Mouse (Mus musculus): ENCODE results near the gene Abca4. TPM values are rescaled to one million over a fixed set of nuclear protein-coding genes. Genes with fewer than 3 reads are reported as not detected.
"Not testable (repeated sequence)": the region's sequence is repeated elsewhere in the genome, so short reads cannot be mapped to it uniquely, and the experiment has no call there.

Gene Abca4
- total RNA-seq, 2 experiments from 2014 or later, result 0.51 TPM; not detected in 1

DNA sequence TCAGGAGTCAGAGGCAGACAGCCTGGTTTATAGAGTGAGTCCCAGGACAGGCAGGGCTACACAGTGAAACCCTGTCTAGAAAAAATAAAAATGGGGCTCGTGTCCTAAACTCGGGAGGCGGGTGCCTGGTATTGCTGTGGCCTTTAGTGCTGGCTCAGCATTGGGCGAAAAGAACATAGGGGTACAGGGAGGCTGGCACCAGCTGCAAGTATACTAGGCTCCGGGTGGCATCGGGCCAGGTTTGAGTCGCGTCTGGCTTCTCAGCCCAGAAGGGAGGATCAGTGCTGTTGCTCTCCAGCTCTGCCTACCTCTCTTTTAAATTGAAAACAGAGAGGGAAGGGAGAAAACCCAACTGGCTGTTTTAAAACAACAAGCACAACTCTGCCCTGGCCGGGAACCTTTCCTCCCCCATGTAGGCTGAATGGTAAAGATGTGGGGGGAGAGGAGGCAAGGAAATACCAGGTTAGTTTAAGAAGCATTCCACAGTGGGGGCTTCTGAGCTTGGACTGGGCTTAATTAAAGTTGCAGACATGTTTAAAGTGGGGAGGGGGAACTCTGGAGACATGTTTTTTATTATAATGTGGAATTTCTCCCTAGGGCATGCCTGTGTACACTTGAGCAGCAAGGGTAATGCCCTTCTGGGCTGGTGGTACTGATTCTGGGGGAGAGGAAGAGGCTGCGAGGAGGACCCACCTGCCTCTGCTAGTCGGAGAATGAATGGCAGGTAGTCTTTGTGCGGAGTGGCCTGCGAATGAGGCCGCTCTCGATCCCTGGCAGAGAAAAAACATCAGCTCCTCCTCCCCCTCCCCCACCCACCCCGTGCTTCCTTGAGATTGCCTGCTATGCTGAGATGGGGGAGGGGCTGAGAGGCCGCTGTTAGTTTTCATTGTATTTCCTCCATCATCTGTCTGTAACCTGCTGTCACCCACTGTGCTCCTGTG, 3.9 kb downstream of the Abca4 start:
- ATAC-seq (replicated peaks; ENCODE audit: low FRiP score, poor library complexity, severe bottlenecking), result no peak

DNA sequence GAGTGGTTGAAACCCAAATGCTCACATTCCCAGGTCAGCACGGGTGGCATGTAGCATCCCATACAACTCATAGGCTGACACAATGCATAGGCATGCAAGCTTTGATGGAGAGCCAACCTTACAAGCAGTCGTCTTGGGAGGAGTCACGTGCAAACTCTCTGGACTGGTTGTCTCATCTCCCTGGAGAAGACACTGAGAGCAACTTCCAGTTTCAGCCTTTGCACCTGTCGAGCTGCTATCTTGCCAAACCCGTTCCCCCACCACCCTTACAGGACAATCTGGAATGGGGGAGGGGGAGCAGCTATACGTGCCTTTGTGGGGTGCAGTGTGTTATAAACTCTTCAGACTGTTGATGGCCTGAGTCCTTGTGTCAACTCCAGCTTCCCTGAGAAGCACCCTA, 4.9 kb downstream of the Abca4 start:
- no peak for ATAC-seq (replicated peaks; ENCODE audit: low FRiP score, poor library complexity, severe bottlenecking)

DNA sequence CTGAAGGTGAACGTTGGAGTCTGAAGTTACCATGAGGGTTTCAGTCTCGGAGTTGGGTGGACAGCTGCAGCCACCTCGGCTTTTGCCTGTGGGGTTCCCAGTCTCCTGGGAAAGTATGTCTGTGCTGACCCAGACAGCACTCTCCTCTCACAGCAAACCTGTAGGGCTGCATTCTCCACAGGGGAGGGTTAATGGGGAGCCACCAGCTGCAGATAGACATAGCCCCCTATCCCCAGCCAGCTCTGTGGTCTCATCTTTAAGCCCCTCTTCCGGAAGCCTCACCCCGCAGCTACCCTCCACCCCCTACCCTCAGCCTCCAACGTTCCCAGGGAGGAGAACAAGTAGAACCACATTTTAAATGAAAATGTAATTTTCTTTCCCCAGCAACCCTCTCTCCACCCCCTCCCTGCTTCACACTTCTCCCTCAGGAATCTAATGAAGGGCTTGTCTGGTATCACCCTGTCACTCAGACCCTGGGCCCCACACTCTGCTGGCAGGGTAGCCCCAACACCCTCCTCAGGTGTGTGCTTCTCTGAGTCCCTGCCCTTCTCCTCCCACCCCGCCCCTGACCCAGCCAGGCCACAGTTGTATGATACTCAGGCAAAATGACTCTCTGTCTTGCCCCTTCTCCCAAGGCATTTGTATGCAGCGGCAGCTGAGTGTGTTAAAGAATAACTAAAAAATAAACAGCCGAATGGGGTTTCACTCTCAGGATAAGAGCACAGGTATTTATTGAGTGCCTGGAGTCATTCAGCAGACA, 14.4 kb downstream of the Abca4 start:
- ATAC-seq (replicated peaks; ENCODE audit: low FRiP score, poor library complexity, severe bottlenecking), result no peak

DNA sequence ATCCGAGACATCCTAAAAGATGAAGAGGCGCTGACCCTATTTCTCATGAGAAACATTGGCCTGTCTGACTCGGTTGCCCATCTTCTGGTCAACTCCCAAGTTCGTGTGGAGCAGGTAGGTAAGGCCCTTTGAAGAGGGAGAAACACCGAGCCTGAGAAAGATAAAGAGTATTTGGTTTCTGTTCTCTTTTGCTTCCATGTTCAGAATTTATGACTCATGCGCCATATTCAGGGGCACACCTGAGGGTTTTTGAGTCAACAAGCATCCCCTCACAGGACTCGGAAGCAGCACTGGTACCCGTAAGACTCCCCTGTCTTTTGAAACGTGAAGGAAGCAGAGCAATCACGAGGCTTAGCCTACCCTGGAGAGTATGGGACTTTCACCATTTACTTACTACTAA, 18.3 kb downstream of the Abca4 start:
- no peak for ATAC-seq (replicated peaks; ENCODE audit: low FRiP score, poor library complexity, severe bottlenecking)

DNA sequence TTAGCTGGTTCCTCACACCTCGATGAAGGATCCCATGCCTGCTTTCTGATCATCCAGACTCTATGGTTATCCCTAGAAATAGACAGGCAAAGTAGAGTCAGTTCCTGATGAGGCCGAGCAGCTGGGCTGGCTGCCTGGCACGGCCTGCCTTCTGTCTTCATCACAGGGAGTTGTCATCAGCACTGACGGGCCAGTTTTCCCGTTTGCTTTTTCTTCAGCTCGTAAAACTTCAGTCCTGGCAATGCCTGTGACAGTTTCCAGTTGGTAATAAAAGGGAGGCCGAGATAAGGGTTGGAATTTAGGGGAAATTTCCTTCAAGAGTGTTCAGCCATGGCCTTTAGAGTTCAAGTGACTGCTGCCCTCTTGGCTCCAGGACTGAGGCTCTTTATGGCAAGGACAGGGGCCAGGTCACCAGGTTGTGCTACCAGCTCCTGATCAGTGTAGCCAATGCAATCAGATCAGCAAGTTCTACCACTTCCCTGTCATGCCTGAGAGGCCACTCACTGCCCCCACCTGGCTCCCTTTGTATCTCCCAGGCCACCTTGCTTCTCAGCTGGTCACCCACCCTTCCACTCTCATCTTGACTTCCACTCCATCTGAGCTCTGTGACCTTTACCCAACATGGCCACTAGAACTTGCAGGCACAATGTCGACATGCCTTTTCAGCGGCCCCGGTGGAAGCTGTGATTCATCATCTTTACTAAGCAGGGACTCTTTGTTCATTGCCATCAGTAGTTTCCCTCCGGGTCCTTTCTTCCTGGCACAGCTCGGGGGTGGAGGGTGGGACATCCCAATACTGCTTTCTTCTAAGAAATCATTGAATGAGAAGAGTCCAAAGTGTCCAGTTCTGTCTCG, 20.5 kb downstream of the Abca4 start:
- no peak for ATAC-seq (replicated peaks; ENCODE audit: low FRiP score, poor library complexity, severe bottlenecking)

DNA sequence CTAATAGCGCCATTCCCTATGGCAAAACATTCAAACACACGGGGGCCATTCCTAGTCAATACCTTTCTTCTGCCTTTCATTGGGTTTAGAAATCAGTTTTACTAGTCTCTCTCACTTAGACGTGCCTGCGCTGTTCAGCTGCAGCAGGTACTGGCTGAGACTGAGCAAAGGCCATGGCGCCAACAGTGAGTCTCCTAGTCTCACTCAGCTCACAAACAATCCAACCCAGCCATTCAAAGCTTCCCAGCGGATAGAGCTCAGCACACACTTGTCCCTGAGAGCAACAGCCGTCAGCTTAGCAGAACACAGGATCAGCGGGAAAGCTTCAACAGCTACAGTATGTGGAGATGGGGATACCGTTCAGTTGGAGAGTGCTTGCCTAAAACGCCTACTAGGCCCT, 27.5 kb downstream of the Abca4 start:
- ATAC-seq (replicated peaks; ENCODE audit: low FRiP score, poor library complexity, severe bottlenecking), result no peak

DNA sequence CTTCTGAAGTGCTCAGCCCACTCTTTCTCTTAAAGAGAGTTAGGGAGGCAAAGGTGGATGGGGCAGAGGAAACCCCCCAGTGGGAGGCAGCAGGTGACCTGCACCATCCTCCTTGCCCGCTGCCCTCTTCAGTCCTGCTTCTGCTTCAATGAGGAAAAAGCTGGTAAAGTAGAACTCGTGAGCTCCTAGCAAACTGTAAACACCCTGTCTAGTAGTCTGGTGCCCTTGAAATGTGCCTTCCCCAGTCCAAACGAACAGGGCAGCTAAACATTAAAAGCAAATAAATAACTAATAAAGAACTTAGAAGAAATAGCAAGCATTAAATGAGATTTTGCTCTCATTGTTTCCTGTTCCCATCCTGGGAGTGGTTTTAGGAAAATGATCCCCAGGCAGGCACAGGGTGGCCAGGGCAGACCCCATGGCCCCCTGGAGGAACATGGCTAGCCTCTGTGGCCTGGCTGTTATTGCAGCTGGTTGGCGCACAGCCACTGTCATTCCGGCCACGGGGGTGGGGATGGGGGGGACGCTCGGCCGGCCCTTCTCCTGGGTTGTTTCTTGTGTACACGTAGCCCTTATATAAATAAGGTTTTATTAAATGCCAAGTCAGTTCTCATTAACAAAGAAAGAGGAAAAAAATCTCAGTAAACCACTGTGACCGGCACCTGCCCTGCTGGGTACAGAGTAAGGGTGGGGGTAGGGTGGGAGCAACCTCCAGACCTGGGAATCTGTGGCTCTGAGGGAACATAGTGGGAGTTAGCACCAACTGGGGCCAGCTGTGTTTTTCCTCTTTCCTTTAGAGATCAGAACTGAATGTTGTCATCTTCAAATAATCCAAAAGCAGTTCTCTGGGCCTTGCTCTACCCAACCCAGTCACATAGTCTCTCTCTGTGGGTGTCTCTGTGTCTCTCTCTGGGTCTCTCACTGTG, 28.7 kb downstream of the Abca4 start:
- ATAC-seq (replicated peaks; ENCODE audit: low FRiP score, poor library complexity, severe bottlenecking), result no peak

DNA sequence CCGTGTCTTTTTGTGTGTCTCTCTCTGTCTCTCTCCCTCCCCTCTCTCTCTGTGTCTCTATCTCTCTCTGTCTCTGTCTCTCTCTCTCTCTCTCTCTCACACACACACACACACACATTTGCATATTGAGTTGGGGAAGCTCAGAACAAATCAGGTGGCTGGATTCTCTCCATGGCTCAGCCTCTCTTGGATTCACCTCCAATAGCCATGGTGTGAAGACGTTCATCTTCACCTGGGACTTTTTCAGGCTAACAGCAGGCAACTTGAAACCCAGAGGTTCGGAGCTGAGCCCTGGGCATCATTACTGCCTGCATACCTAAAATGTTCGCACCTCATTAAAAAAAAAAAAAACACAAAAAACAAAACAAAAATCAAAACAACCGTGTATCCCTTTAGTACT, 29.4 kb downstream of the Abca4 start:
- ATAC-seq (replicated peaks; ENCODE audit: low FRiP score, poor library complexity, severe bottlenecking), result no peak

DNA sequence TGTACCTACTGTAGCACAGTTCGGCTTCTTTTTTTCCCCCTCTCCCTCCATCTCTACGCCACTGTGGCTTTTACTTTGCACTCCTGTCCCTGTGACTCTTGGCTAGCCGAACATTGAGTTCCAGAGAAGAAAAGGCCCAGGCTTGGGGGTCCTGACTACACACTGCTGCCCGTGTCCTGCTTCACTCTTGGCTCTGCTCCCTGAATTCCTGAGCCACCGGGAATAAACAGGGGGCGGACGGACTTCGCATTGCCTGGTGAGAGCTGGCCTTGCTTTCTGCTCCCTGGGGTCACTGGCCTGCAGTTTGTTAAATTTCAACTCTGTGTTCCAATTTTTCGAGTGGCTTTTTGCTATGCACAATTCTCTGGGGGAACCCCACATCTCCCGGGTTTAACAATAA, 30.1 kb downstream of the Abca4 start:
- ATAC-seq (replicated peaks; ENCODE audit: low FRiP score, poor library complexity, severe bottlenecking), result no peak

DNA sequence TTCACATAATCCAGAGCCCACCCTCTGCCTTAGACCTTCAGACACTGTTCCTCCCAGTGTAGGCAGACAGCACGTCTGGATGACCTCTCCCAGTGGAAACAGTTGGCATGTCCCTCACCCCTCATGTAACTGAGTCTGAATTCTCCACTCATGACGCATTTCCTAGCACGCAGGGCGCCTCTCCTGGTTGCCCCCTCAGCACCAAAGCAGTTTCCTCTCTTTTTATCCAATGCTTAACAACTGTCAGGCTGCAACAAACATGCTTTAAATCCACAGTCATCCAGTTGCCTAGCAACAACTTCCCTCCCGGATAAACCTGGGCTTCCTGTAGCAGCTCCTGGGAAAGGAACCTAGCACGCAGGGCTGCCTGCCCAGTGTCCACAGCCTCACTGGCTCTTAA, 33.9 kb downstream of the Abca4 start:
- ATAC-seq (replicated peaks; ENCODE audit: low FRiP score, poor library complexity, severe bottlenecking), result no peak

DNA sequence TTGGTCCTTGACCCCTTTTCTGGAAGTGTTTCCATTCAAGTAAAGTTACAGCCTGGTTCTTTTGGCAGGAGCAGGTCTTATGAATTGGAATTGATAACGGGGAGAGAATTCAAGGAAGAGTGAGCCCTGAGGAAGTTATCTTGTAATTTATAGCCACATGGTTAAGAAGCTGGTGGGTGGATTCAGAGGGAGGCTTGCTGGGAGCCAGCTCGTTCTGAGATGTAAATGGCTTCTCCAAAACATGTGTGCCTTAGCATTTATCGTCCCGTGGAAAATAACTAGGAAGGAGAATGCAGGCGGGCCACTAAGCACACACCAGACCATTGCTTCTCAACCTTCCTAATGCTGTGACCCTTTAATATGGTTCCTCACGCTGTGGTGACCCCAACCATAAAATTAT, 34.9 kb downstream of the Abca4 start:
- no peak for ATAC-seq (replicated peaks; ENCODE audit: low FRiP score, poor library complexity, severe bottlenecking)

DNA sequence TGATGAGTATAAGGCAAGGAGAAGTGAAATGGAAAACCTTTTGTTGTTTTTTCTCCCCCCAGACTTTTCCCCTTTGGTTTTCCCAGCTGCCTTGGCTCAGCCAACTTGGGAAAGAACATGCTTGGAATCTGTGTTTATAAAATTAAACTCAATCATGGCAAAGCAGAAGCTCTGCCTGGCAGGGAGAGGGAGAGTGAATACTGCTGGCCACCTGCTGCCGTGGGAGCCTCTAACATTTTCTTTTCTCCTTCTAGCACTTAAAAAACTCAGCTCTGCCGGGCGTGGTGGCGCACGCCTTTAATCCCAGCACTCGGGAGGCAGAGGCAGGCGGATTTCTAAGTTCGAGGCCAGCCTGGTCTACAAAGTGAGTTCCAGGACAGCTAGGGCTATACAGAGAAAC, 37.4 kb downstream of the Abca4 start:
- not testable (repeated sequence) for ATAC-seq (replicated peaks; ENCODE audit: low FRiP score, poor library complexity, severe bottlenecking)

DNA sequence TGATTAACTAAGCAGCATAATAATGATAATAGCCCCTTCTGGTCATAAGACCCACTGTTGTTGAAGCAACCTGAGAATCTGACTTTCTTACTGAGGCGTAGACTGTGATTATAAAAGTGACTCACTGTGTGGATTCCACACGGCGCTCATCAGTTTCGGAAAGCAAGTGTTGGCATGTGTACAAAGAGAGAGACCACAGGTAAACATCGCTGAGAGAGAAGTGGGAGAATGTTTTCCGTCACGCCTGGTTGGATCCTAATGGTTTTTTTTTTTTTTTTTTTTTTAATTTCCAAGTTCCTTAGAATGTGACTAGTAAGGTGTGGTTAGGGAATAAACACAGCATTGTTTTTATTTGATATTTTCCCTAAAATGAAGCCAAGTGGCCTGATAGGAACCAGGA, 38.1 kb downstream of the Abca4 start:
- no peak for ATAC-seq (replicated peaks; ENCODE audit: low FRiP score, poor library complexity, severe bottlenecking)

DNA sequence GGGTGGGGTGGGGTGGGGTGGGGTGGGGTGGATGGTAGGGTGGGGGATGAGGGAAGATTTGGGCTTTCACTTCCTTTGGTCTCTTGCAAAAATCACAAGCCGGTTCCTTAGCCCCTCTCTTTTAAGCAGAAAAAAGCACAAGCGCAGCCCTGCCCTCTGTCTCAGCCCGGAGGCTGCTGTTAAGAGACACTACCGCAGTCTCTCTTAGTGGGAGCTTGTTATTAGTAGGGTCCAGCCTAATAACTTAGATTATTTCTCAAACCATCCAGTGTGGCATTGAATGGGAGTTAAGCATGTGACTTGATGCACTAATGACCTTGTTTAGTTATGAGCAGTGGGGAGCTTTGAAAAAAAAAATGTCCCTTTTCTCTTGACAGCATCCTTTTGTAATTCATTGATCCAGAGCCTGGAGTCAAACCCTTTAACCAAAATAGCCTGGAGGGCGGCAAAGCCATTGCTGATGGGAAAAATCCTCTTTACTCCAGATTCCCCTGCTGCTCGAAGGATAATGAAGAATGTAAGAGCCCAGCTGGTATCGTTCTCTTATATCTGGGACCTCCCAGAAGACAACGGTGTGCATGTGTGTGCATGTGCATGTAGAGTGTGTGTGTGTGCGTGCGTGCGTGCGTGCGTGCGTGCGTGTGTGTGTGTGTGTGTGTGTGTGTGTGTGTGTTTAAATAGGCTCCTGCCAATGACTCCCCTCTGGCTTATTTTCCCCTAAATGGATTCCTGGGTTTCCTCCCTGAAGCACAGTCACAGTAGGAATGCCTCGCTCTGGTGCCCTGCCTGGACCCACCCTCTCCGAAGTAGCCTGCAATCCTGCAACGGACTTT, 41.1 kb downstream of the Abca4 start:
- ATAC-seq (replicated peaks; ENCODE audit: low FRiP score, poor library complexity, severe bottlenecking), result no peak

DNA sequence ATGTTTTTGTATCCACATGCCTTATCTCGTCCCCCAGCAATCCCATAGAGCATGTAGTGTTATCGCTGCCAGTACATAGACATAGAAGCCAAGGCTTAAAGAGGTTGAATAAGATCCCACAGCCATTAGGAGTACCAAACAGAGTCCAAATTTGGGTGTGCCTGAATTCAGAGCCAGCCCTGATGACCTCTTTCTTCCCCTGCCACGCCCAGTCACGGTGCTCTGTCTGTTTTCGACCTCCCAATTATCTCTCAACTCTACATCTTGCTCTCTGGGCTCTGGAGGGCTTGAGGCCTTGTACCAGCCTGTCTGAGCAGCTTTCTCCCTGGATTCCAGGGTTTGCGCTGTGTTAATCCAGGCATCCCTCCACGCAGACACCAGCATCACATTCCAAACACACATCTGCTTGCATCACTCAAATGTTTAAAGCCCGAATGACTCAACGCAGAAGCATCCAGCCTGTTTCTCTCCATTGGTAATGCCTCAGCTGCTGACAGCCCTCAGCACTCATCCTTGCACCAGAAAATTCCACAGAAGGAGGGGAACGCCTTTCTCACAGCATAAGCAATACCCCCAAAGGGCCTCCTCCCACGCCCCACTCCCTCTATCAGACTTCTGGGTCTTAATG, 43.9 kb downstream of the Abca4 start:
- ATAC-seq (replicated peaks; ENCODE audit: low FRiP score, poor library complexity, severe bottlenecking), result no peak

DNA sequence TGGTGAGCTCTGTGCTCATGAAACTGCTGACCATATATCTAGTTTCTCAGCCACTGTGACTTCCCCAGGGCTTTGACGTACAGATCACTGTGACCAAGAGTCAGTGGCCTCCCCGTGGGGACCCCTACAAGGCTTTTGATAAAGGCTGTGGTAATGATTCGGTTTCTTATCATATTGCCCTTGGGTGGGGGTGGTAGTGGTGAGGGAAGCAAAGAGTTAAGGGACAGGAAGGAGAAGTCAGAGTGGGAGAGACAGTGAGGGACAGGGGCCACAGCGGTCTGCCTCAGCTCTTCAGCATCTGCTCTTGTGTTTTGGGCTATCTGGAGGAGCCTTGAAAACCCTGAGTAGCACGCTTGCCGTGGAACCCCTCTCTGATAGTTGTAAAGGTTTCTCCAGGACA, 46.1 kb downstream of the Abca4 start:
- ATAC-seq (replicated peaks; ENCODE audit: low FRiP score, poor library complexity, severe bottlenecking), result no peak

DNA sequence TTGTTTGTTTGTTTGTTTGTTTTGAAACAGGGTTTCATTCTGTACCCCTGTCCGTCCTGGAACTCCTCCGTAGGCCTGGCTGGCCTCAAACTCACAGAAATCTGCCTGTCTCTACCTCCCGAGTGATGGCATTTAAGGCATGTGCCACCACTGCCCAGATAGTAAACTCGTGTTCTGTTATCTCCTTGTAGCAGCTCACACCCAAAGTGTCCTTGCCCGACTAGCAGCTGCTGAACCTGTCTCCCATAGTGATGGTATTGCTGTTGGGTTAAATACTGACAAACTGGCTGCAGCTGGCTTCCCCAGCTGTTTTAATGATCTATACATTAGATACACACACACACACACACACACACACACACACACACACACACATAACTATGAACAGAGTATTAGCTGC, 55.5 kb downstream of the Abca4 start:
- ATAC-seq (replicated peaks; ENCODE audit: low FRiP score, poor library complexity, severe bottlenecking), result no peak

DNA sequence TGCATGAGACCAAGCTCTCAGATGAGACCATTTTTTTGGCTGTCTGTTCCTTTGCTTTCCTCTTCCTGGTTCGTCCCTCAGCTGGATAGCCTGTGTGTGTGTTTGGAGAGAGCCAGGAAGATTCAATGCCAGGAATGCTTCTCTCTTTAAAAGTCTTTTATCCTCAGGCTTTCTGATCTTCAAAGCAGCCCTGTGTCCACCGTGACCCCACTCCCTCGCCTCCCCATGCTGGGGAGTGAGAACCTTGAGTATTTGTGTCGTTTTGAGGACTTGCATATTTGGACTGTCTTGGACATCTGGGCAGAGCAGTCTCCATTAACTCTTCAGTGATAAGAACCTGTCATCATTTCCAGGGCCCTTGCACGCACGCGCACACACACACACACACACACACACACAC, 57.8 kb downstream of the Abca4 start:
- ATAC-seq (replicated peaks; ENCODE audit: low FRiP score, poor library complexity, severe bottlenecking), result no peak

All from erythroblast, adult 5-6 weeks (primary cell).